Mouse (Mus musculus): ENCODE measurements around the gene Camkk1.

Camkk1 gene

GRCm38 (mm10) chr11:73015391-73016102, 3.3 kb upstream of the Camkk1 start:
- DNase-seq (ENCODE audit: low spot score): no peak

GRCm38 (mm10) chr11:73016103-73016420, 2.7 kb upstream of the Camkk1 start:
- DNase-seq (ENCODE audit: low spot score): no peak

- no peak for DNase-seq (ENCODE audit: low spot score)
Observed at GRCm38 (mm10) chr11:73019147-73019795, 463 bp downstream of the Camkk1 start.

- DNase-seq (ENCODE audit: low spot score): no peak
Observed at GRCm38 (mm10) chr11:73020953-73021800, 2.4 kb downstream of the Camkk1 start.

GRCm38 (mm10) chr11:73023099-73023498, 4.3 kb downstream of the Camkk1 start:
- DNase-seq (ENCODE audit: low spot score): no peak

- no peak for DNase-seq (ENCODE audit: low spot score)
Observed at GRCm38 (mm10) chr11:73023827-73024226, 5.0 kb downstream of the Camkk1 start.

- no peak for DNase-seq (ENCODE audit: low spot score)
Observed at GRCm38 (mm10) chr11:73024236-73024904, 5.6 kb downstream of the Camkk1 start.

GRCm38 (mm10) chr11:73026961-73027360, 8.2 kb downstream of the Camkk1 start:
- DNase-seq (ENCODE audit: low spot score): no peak

GRCm38 (mm10) chr11:73030821-73031498, 12.2 kb downstream of the Camkk1 start:
- peak; percentile 54 for DNase-seq (ENCODE audit: low spot score)

- DNase-seq (ENCODE audit: low spot score): no peak
Observed at GRCm38 (mm10) chr11:73031536-73031935, 12.7 kb downstream of the Camkk1 start.

GRCm38 (mm10) chr11:73036077-73036476, 17.3 kb downstream of the Camkk1 start:
- no peak for DNase-seq (ENCODE audit: low spot score)

GRCm38 (mm10) chr11:73036889-73037288, 18.1 kb downstream of the Camkk1 start:
- DNase-seq (ENCODE audit: low spot score): no peak

GRCm38 (mm10) chr11:73037691-73038090, 18.9 kb downstream of the Camkk1 start:
- no peak for DNase-seq (ENCODE audit: low spot score)

- peak; percentile 45 for DNase-seq (ENCODE audit: low spot score)
Observed at GRCm38 (mm10) chr11:73039102-73039799, 20.4 kb downstream of the Camkk1 start.

- no peak for DNase-seq (ENCODE audit: low spot score)
Observed at GRCm38 (mm10) chr11:73044229-73044755, 25.5 kb downstream of the Camkk1 start.

GRCm38 (mm10) chr11:73044789-73045188, 26.0 kb downstream of the Camkk1 start:
- no peak for DNase-seq (ENCODE audit: low spot score)

GRCm38 (mm10) chr11:73047542-73047996, 28.8 kb downstream of the Camkk1 start, which contains the start of gene Ncbp3:
Gene Ncbp3 (plus strand): TSS chr11:73047783.
- DNase-seq (ENCODE audit: low spot score): peak; percentile 93

GRCm38 (mm10) chr11:73048030-73048876, 29.4 kb downstream of the Camkk1 start:
- no peak for DNase-seq (ENCODE audit: low spot score)

- DNase-seq (ENCODE audit: low spot score): peak; percentile 49
Observed at GRCm38 (mm10) chr11:73049335-73049734, 30.5 kb downstream of the Camkk1 start.

GRCm38 (mm10) chr11:73052795-73053194, 34.0 kb downstream of the Camkk1 start:
- DNase-seq (ENCODE audit: low spot score): no peak
